Mouse (Mus musculus): ENCODE results near the gene Gm10447.

DNA sequence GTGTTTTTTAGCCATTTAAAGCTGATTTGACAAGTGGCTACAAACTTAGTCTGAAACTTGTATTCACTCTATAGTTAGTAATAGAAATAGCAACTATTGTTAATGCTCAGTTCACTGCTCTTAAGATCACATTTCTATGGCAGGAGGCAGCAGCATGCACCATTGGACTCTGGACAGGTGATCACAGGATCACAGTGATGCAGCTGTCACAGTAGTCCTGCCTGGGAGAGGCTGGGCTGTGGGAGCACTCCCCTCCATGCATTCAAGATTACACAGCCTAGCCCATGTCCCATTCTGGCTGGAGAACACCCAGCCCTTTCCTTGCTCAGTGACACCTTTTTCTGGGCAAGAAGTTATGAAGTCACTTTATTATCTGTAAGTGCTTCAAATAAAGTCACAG is 38.9 kb downstream of the Gm10447 start:
- TF ChIP-seq CTCF (IDR thresholded peaks at IDR 0.05; ENCODE audit: extremely low read depth, insufficient read depth, low read length): no peak
- TF ChIP-seq POLR2A (IDR thresholded peaks at IDR 0.05; ENCODE audit: extremely low read depth, insufficient read depth, low read length): no peak

All from cortical plate, adult 2 months (tissue).